Mouse (Mus musculus) ovary, postnatal 36 days (tissue): ENCODE data around the gene Dennd6a.

Experiments used
- DNase-seq: peaks from one replicate; pipeline ENCODE4 v3.0.0; 2022; ENCODE audit warnings: low spot score, mixed read lengths

Gene Dennd6a

DNA sequence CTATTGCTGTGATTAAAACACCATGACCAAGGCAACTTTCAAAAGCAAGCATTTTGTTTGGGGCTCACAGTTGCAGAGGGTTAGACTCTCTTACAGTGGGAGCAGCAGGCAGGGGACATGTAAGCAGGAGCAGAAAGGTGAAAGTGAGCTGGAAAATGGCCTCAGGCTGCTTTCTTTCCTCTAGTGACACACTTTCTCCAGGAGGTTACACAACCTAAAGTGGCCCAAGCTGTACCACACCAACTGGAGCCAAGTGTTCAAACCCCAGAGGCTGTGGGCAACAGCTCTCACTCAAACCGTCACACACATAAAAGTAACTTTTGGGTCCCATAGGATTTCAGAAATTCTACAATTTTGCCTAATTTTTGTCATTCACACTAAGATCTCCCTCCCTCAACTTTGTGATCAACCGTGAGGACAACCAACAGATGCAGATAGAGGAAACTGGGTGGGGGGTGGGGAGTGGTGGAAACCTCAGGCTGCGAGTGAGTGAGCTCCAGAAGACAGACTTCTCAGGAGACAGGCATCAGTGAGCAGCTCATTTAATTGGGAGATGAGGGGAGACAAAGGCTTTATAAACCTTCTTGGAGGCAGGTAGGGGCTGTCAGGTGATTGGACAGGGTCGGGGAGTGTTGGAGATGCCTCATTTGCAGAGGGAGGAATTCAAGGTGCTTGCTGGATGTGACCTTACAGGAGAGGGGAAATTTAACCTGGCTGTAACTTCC is 1.5 kb upstream of the Dennd6a start:
- DNase-seq: no peak

DNA sequence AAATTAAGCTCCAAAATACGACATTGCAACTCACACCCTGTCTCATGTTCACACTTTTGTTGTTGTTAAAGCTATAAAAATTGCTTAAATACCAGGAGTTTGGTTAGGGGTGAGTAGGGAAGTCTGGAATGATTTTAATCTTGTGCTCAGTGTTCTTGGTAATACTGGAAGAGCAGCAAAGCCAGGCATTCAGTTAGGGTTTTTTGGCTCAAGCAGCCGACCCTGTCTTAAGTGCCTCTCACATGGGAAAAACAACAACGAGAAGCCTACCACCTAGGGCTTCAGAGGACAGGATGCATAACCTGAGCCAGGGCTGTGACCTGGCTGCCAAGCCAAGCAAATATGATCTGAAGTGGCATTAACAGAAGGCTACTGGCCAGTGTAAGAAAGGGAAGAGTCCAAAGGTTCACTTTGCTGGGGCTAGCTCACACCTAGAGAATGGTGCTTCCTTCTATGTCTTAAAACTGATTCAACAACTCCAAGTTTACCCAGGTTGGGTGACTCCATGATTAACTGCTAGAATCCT is 2.7 kb downstream of the Dennd6a start:
- no peak for DNase-seq

DNA sequence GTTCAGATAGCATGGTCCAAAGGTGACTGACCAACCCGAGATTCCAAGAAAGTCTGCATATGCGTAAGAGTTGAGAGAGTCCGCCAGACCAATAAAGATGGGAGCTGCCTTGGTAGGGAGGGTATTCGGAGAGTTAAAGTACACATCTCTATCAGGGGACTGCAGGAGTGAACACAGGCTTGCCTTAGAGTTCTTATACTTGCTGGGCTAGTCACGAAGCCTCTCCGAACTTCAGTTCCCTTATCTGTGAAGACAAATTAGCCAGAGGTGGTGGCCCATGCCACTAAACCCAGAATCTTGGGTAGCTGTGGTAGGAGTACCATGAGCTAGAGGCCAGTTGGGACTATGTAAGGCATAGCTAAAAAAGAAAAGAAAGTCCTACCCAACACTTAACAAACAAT is 5.1 kb downstream of the Dennd6a start:
- DNase-seq: no peak

DNA sequence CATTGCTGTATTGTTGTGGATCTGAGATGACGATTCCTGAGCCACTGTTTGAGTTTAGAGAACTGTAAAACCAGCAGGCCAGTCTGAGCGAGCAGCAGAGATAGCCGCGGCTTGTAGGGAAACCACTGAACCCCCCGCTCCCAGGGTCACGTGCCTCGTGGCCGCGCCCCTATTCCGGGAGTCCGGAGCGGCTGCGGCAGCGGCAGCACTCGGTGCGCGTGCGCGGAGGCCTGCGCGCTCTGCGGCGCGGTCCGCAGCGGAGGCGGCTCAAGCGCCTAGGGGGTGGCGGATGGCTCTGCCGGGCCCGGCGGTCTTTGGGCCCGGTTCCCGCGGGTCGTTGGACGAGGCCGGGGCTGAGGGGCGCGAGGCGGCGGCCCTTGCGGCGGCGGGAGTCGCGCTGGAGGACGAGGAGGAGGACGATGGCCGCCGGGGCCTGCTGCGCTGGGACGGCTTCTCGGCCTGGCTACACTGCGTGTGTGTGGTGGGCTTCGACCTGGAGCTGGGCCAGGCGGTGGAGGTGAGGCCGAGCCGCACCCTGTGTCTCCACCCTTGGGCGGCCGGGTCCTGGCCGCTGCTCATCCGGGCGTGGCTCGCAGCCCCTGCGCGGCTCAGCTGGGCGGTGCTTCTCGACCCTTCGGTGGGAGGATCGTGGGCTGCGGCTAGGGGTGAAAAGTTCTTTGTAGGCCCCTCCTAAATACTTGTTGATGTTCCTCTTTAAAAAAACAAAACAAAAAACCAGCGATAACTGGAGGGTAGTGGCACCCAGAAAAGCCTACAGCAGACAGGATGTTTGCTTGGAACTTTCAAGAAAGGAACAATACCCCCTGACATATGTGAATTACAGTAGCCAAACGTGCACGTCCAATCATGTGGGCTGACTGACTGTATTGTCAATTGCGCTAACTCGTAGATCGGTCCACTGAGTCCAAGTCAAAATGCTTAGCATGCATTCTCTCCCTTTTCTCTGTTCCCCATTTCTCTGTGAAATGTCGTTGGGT is 6.0 kb downstream of the Dennd6a start:
- DNase-seq: peak; percentile 89

DNA sequence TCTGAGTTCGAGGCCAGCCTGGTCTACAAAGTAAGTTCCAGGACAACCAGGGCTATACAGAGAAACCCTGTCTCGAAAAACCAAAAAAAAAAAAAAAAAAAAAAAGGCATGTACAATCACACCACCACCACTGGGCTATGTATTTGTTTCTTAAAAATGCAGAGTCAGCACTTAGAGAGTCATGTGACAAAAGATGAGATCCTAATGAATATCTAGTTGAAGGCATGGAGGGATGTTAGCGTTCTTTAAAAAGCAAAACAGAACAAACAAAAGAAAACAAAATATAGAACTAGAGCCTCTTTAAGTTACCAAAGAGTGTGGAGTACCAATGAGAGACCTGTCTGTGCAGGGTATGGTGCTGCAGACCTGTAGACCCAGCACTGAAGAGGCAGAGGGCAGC is 10.0 kb downstream of the Dennd6a start:
- DNase-seq: no peak

DNA sequence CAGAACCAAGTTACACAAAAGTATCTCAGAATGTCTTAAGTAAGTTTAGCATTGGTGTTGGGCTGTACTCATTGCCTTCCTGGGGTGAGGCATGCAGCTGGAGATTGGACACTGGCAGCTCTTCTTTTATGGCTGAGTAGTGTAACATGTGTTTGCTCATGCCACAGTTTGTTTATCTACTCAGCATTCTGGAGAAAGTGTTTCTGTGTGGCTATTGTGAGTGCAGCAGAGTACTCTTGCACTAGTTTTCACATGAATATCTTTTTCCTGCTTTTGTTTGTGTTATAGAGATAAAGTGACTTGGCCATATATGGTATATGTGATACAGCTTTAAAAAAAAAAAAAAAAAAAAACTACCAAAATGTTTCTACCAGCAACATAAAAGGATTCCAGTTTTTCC is 13.5 kb downstream of the Dennd6a start:
- DNase-seq: no peak

DNA sequence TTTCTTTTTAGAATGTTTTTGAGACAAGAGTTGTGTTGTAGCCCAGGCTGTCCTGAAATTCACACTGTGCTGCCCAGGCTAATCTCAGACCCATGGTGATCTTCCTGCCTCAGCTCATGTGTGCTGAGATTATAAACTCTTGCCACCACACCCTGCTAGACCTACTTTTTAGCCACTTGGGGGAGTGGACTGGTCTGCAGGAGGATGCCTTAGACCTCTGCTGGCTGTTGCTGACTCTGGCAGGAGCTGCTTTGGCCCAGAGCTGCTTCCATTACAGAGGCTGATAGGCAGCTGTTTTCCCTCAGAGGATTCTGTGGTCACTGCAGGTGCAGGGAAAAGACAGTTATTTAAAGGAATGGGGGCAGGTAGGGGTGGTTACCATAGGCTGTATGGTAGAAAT is 17.7 kb downstream of the Dennd6a start:
- no peak for DNase-seq

DNA sequence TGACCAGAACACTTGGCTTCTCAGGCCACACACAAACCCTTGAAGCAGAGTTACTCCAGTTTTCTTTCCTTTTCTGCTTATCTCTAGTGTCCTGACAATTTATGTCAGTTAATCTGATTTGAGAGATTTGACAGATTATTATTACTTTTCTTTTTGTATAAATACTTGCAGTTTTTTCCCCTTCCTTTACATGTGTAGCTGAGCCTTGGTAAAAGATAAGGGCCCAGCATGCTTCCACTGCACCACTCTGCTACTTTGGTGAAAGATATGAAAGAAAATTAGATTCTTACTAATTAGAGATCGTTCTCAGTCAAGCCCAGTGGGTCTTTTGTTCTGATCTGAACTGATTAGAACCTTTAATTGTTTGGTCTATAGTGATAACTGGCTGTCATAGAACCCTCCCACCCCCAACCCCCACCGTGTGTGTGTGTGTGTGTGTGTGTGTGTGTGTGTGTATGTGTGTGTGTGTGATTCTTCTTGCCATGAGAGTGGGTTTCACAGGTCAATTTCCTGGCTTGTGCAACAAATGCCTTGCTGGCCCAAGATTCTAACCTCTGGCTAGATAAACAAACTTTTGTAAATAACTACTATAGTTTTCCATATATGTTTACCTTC is 19.7 kb downstream of the Dennd6a start:
- no peak for DNase-seq

DNA sequence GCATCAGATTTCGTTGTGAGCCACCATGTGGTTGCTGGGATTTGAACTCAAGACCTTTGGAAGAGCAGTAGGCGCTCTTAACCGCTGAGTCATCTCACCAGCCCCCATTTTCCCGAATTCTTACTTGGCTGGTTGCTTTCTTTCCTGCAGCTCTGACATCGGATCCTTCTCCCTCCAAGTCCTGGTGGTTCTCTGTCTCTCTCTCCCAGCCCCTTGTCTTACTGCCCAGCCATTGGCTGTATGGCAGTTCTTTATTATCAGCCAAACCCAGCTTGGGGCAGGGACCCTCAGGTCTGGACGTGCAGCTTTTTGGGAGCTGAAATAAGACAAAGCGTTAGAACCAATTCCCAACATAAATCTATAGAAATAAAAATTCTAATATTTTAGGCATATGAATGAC is 21.5 kb downstream of the Dennd6a start:
- no peak for DNase-seq

DNA sequence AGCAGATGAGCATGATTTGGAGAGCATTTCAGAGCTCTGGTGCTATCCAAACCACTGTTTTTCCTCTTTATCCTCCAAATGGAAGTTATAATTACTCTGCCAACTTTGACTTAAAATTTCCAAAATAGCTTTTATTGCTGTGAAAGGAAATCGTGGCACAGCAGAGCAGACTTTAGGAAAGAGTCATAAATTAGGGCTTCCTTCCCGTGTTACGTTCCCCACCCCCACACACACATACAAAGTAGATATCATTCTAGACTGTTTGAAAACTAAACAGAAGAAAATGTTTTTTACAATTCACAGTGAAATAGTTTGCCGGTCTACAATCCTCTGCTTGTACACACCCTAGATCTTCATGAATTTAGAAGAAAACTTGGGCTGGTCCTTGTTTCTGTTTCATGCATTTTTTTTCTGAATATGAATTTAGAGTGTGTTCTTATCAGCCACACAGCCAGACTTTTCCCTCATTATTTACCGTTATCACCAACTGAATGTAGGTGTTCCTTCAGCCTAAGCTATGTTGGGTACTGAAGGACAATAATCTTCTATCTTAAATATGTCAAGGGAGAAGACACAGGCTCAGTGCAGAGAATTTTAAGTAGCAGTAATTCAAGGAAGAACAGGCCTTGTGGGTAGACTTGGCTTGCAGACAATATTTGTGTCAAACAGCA is 22.2 kb downstream of the Dennd6a start:
- no peak for DNase-seq

DNA sequence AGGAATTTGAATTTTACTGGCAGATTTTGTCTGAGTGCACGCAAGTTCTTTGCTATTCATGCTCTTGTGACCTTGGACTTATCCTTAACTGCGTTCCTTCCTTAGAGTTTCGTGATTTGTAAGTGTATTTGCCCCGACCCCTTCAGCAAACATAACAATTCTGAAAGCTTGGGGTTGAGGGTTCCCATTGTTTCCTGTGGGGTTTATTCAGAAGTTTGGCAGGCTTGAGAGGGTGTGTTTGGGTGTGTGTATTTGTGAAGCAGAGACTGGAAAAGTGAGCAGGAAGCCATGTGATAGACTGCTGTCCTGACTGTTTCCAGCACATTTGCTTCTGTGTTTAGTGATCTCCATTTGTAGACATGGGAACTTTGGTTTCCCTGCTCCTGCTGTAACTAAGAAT is 31.7 kb downstream of the Dennd6a start:
- DNase-seq: no peak

DNA sequence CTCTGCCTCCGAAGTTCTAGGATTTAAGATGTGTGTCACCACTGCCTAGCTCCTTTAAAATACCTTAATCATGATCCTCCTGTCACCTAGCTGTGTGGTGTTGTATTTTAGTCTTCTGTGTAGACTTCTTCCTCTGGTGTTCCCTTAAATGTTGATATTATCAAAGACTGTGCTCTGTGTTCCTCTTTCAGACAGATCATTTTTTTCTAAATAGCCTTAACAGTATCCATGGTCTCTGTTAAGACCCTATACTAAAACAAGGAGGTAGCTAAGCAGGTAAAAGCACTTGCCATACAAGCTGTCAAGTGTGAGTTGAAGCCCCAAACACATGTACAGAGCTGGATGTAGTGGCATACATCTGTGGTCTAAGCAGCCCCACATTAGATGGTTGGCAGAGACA is 36.0 kb downstream of the Dennd6a start:
- no peak for DNase-seq

DNA sequence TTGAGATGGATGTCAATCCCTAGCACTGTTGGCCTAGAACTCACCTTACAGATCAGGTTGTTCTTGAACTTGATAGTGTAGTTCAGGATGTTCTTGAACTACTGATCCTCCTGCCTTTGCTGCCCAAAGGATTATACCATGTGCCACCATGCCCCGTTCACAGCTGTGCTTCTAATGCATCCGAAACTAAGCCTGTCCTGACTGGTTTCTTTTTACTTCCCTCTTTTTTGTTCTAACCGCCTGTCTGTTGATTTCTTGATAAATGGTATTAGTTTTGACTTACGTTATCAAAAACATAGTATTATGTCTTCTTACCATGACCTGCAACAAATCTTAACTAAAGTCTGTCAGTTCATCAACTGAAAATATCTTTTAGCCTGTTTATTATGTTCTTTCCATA is 37.0 kb downstream of the Dennd6a start:
- DNase-seq: no peak

DNA sequence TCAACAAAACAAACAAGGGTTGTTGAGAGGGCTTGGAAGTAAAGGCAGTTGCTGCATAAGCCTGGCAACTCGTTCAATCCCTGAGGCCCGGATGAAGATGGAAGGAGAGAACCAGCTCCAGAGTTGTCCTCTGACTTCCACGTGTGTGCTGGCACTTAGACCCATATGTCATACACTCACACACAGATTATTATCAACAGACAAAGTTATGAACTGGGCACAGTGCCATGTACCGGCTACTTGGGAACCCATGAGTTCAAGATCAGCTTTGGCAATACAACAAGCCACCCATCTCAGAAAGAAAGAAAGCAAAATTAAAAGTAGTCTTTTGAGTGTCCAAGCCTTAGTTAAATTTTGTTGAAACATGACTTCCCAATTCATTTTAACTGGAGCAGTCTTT is 51.6 kb downstream of the Dennd6a start:
- DNase-seq: no peak

DNA sequence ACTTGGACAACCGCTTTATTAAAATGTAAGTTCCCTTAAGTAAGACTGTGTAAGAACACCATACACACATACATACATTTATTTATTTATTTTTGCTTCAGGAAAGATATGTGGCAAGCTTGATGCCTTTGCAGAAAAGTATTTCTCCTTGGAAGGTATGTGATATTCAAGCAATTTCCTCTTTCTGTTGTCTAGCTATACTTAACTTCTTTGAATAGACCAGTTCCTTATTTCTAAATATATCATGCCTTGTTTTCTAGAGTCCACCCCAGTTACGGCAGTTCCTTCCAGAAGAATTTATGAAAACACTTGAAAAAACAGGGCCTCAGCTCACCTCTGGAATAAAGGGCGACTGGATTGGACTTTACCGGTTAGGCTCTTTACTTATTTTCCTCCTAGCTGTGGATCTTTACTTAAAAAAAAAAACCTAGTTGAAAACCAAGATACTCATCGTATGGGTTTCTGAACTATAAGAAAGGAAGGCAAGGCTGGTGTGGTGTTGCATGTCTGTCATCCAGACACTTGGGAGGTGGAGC is 53.0 kb downstream of the Dennd6a start:
- no peak for DNase-seq

DNA sequence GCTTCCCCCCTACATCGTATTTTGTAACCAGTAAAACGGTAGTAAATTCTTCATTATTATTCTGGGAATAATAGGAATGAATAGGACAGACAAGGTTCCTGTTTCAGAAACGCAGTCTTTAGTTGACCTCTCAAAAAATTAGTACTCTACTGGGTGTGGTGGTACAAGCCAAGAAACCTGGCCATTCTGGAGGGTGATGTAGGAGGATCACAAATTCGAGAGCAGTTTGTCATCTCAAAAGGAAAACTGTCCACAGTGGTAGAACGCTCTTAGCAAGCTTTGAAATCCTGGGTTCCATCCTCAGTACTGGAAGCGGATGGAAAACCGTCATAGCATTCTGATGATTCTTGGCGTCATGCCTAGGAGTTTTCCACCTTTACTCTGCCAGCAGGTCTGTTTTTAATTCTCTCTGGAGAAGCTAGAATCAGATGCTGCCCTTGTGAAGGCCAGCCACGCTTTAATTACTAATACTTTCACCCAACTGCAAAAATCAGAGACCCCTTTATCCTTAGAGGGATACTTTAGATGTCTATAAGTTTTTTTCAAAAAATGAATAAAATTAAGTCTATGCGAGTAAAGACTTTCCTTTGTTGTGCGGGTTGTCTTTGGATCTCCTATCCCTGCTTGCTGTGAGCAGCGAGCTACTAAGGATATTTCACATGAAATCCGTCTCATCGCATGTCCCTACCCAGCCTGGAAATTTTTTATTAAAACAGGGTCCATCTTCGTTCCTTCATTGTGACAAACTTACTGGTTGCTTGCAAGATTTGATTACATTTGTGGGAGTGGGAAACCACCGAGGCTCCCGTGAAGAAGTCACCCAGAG is 63.6 kb downstream of the Dennd6a start:
- no peak for DNase-seq

DNA sequence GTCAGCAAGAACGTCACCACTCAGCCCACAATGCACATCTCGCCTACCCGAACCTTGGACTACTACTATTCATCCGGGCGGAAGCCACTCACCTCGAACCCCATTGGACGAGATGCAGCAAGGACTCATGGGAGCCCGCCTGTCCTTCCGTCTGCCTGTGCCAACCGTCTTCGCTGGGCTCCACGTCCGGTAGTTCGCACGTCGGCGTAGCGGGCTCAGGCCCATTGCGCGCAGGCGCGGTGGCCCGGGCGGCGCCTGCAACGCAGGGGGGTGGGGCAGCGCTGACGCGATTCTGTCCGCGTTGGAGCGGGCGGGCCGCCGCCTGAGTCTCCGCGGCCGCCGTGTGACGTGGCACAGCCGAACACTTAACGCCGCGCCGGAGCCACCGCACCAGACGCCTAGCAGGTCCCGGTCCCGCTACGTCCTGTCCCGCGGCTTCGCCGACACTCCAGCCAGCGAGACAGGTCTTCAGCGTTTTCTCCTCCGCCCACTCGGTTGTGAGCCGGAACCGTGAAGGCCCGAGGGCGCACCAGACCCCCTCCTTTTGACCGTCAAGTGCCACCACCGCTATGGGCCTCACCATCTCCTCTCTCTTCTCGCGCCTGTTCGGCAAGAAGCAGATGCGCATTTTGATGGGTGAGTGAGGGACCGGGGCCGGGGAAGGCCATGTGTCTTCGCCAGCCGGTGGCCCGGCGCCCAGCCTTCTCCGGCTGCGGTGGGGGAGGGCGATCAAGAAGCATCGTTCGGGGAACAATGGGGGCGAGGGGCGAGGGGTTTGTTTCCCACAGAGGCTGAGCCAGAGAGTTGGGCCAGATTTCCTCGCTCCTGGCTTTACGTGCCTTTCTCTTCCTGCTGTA is 64.4 kb downstream of the Dennd6a start, which contains the start of gene Arf4:
Gene Arf4, plus strand, starts transcription at position 224 of the 857 bp plus-strand sequence.
- peak; percentile 98 for DNase-seq

DNA sequence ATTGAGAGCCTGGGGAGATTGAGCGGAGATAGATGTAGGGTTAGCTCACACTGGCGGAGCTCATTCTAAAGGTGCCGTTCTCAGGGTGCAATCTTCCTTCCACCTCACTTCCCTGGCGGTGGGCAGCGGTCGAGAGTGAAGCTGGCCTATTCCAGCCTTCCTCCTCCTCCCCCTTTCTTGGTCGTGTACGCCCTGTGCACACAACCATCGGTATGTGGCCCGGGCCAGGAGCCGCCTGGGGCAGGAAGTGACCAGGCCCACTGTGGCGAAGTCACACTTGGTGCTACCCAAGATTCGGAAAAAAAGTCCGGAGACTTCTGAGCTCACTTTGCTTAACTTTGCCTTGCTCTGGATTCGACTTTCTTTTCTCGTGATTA is 65.0 kb downstream of the Dennd6a start:
- peak; percentile 58 for DNase-seq

DNA sequence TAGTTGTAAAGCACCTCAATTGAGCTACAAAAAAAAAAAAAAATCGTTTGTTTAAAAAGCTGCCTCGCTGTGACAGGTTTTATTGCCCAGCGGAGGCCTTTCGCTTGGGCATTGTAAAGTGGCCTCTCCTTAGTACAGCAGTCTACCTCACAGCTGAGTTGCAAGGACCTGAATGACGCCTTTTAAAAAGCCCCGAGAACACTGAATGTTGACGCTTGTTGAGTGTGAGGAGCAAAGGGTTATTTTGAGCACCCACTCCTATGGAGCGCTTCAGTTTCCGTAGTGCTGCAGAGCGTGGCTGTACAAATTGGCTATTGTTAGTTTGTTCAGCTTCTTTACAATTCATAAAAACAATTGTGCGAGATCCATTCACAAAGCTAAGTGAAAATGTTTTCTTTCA is 65.6 kb downstream of the Dennd6a start:
- DNase-seq: no peak

DNA sequence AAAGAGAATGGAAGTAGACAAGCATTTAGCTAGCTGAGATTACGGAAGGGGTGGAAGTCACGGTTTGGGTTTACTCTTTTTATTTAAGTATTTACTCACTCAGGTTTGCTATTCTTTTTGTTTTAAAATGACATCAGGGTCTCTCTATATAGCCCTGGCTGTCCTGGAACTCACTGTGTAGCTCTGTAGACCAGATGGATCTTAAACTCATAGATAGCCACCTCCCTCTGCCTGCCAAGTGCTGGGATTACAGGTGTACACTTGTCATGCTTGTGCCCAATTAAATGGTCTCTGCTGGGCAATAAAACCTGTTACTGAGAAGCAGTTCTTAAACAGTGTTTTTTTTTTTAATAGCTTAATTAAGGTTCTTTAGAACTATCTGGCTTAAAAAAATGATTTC is 66.3 kb downstream of the Dennd6a start:
- DNase-seq: no peak
